Mouse (Mus musculus) brain, adult 2 months (tissue): ENCODE measurements around the gene Hnrnph3.

Source experiments
- DNase-seq: peaks from one replicate; pipeline ENCODE4 v3.0.0; 2011; ENCODE audit warnings: low read depth, low spot score

Gene Hnrnph3

DNA sequence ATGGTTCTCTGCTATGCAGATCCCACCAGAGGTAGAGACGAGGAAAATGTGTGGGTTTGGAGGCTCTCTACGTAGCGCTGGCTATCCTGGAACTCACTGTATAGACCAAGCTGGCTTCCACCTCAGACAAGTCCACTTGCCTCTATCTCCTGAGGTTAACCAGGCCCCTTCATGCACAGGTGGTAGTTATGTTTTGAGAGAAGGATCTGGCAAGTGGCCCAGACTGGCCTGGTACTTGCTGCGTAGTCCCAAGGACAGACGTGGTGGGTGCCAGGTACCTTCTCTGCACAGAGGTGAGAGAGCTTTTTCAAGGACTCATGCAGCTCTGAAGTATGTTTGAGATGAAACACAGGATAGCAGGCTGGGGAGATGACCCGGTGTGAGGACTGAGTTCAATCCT lies 39.5 kb downstream of the Hnrnph3 start:
- DNase-seq: no peak

DNA sequence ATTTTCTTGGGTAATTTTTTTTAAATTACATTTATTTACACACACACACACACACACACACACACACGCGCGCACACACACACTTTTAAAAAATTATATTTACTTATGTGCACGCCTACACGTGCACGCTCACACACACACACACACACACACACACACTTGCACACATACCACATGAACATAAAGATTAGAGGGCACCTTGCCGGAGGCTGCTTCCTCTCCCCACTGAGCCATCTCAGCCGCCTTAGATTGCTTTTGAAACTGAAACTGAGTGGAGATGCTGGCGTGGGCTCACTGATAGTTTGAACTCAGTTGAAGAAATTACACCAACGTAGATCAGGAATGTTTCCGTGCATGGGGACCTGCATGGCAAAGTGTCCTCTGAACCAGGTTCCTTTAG lies 39.9 kb downstream of the Hnrnph3 start:
- no peak for DNase-seq

DNA sequence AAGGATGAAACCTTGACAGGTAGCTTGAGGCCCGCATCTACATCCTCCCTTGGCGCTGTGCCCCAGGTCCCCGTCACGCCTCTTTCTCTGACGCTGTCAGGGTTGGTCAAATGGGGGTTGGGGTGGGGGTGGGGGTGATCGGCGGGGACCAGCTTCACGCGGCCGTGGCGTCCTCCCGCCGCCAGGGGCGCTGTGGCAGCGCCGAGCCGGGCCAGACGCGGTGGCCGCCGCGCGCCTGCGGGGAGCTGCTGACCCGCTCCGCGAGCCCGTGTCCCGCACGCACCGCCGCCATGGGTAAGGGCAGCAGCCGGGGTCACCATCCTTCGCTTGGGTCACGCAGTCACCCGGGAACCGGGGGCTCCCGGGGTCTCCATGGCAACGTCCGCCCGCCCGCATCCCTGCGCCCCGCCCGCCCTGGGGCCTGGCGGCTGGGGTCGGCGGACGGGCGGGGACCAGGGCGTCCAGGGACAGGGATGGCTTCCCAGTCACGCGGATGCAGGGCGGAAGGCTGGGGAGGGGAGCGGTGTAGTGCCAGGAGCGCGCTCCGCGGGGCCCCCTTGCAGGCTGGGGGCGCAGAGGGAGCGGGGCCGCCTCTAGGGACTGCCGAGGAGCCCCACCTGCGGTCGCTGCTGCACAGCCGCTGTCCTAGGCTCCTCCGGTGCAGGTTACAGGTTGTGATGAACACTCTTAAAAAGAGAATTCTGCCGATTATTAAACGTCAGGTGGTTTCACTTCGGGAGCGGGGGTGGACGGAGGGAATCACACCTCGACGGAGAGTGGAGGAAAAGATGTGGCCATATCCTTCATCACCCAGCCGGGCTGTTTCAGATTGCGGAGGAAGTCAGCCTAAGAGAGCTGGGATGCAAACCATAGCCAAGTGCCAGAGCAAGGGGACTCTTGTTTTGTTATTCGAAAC lies 43.7 kb downstream of the Hnrnph3 start, which contains the start of gene Rufy2:
Gene Rufy2, plus strand, starts transcription at position 185 of the 916 bp plus-strand sequence.
- peak; percentile 96 for DNase-seq

DNA sequence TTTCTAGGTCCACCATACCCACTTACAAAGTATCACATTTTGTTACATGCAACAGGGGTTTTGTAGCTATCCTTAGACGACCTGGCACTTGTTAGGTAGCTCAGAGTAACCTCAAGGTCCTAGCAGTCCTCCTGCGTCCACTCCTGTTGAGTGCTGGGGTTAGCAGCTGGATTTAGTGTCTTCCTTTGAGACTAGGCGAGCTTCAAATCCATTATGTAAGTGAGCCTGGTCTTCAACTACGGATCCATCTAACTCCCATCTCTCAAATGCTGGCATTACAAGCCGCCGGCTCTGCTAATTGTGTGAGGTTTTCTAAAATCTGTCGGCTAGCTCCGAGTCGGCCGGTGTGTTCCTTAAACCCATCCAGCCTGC lies 44.4 kb downstream of the Hnrnph3 start:
- DNase-seq: no peak

DNA sequence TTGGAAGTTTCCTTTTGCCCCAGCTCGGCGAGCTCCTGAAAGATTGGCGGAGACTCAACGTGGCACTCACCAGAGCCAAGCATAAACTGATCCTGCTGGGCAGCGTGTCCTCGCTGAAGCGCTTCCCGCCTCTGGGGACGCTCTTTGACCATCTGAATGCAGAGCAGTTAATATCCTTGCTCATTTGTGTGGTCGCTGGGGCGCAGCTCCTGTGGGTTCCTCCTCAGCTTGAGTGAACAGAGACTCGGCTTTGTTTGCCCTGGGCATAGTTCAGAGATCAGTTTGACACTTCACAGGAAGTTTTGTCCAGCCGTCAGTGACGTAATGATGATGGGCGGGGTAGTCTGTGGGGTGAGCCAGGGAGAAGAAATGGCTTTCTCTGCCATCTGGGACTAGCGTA lies 52.2 kb downstream of the Hnrnph3 start:
- DNase-seq: peak; percentile 65

DNA sequence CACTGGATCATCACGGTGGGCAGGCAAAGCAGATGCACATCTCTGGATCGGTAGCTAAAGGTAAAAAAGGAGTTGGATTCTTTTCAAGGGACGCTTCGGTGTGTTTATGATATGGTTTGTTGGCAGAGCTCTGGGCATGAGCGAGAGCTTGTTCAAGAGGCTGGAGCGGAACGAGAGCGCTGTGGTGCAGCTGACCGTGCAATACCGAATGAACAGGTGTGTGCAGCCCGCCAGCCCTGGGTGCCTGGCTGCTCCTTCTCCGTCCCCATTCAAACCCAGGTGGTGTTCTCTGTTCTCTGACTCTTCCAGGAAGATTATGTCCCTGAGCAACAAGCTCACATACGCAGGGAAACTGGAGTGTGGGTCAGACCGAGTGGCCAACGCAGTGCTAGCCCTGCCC lies 57.7 kb downstream of the Hnrnph3 start:
- no peak for DNase-seq

DNA sequence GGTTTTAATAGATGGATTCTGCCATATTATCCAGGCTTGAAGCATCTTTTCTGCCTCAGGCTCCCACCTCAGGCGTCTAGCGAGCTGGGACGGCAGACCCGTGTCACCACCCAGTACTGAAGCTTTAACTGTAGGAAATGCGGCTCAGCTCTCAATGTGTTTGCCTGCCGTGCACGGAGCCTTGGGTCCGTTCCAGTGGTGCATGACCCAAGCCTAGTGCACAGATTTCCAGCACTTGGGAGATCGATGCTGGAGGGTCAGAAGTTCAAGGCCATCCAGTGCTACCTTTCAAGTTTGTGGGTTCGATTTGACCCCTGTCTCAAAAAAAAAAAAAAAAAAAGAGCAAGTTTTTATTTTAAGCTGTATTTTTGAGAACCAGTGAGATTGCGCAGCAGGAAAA lies 58.2 kb downstream of the Hnrnph3 start:
- DNase-seq: no peak
